Mouse (Mus musculus) liver, adult 2 months (tissue): ENCODE results near the gene Myl6b. TPM values are rescaled to one million over a fixed set of nuclear protein-coding genes. Genes with fewer than 3 reads are reported as not detected.
A peak's percentile ranks its signal among the peaks of the same experiment; 100 is the strongest.

ENCODE experiments used
- DNase-seq: peaks from one replicate; pipeline ENCODE4 v3.0.0-alpha.2; 2011; ENCODE audit warnings: low read depth, low spot score; ENCODE audit errors: extremely low read depth
- H3K27ac ChIP-seq: fragments of 200-500 bp; replicated peaks from 2 replicates; pipeline ENCODE4 v1.5.1; 2012; ENCODE audit warnings: low read depth, mild to moderate bottlenecking, control low read depth, inconsistent platforms, low read length; ENCODE audit not compliant: insufficient read depth
- H3K27me3 ChIP-seq: fragments of 200-500 bp; 2 replicates; pipeline ENCODE4 v1.6.1; 2012; ENCODE audit warnings: mild to moderate bottlenecking, moderate library complexity, low read length, inconsistent platforms; ENCODE audit not compliant: control insufficient read depth, insufficient read depth
- H3K36me3 ChIP-seq: fragments of 200-500 bp; 2 replicates; pipeline ENCODE4 v1.6.1; 2012; ENCODE audit warnings: low read length, inconsistent platforms; ENCODE audit not compliant: control insufficient read depth, insufficient read depth
- H3K4me1 ChIP-seq: fragments of 200-500 bp; 2 replicates; pipeline ENCODE4 v1.6.1; 2011; ENCODE audit warnings: low read length; ENCODE audit not compliant: control insufficient read depth, insufficient read depth
- H3K4me3 ChIP-seq: fragments of 200-500 bp; 2 replicates; pipeline ENCODE4 v1.5.1; 2011; ENCODE audit warnings: low read depth, mild to moderate bottlenecking, control low read depth, low read length, moderate library complexity; ENCODE audit not compliant: insufficient read depth
- H3K79me2 ChIP-seq: fragments of 200-500 bp; 2 replicates; pipeline ENCODE4 v1.6.1; 2012; ENCODE audit warnings: inconsistent platforms, mild to moderate bottlenecking, low read length, moderate library complexity; ENCODE audit not compliant: control insufficient read depth, insufficient read depth
- H3K9ac ChIP-seq: fragments of 200-500 bp; 2 replicates; pipeline ENCODE4 v1.6.1; 2012; ENCODE audit warnings: low read depth, mild to moderate bottlenecking, control low read depth, inconsistent platforms, low read length
- CTCF ChIP-seq: fragments of 200-500 bp; IDR thresholded peaks from 2 replicates; pipeline ENCODE4 v1.5.1; 2011; ENCODE audit warnings: low read depth, low read length, control low read depth
- POLR2A ChIP-seq: fragments of 200-500 bp; IDR thresholded peaks from 2 replicates; pipeline ENCODE4 v1.6.1; 2011; ENCODE audit warnings: low read length, control low read depth; ENCODE audit not compliant: insufficient read depth; ENCODE audit errors: extremely low read depth
- WGBS: fragments of 180-500 bp; shearing (Covaris S2); methylation state at CpG from one replicate; pipeline ENCODE4 v1.1.7; 2018; 5-methylcytosine and 5-hydroxymethylcytosine counted together
- polyA plus RNA-seq: library from polyadenylated mRNA; depleted of rRNA; stranded (reverse); fragments of >200 nt; gene quantifications from 2 replicates; pipeline ENCODE4 v1.2.3, GENCODE M21; 2012; rRNA removed
- total RNA-seq: library from RNA; depleted of rRNA; stranded (reverse); fragments of >200 nt; gene quantifications from 2 replicates; pipeline ENCODE4 v1.2.3, GENCODE M21; 2014; rRNA removed

Myl6b gene
- total RNA-seq (0.28 and 0.47 TPM in 2 replicates), polyA plus RNA-seq (1.1 and 1.6 TPM in 2 replicates)

- 3% methylated on average over 27 of the region's 27 CpGs for WGBS
- no peaks in the 10 kb centered on the region for H3K36me3 ChIP-seq
- no peaks in the 10 kb centered on the region; the same call in 1 of the 2 replicates for H3K79me2 ChIP-seq
- H3K27me3 ChIP-seq, result no peaks in the 10 kb centered on the region
- peak within 1 kb of the TSS; percentile 96 for H3K27ac ChIP-seq
- peaks cover 22% of the 10 kb centered on the region for H3K4me1 ChIP-seq
- peak within 1 kb of the TSS; percentile 72 for H3K4me3 ChIP-seq
- DNase-seq, result peak; percentile 97
- peak within 1 kb of the TSS; percentile 71 for H3K9ac ChIP-seq
- TF ChIP-seq POLR2A, result no peak
- TF ChIP-seq CTCF, result no peak
Measured at GRCm38 (mm10) chr10:128498590-128498989, at the start of gene Myl6b. TSS of gene Myl6b (minus strand) at chr10:128498685.

- under 1% methylated on average over 50 of the region's 50 CpGs for WGBS
- Histone ChIP-seq H3K27ac (peak within 1 kb of the TSS; percentile 89), H3K36me3 (peaks cover 26% of the 10 kb centered on the region), H3K9ac (peak within 1 kb of the TSS; percentile 86), H3K79me2 (no peaks in the 10 kb centered on the region; the same call in 1 of the 2 replicates), H3K4me3 (peak within 1 kb of the TSS; percentile 80), H3K4me1 (peaks cover 5% of the 10 kb centered on the region; the same call in 1 of the 2 replicates), H3K27me3 (no peaks in the 10 kb centered on the region)
- TF ChIP-seq CTCF (peak; percentile 14; the same call in 1 of the 2 replicates), POLR2A (0 out of 2 replicates have a peak, but pooled peaks have one; percentile 31)
- DNase-seq, result peak; percentile 97
Measured at GRCm38 (mm10) chr10:128547361-128548032, 49.0 kb upstream of the Myl6b start, which contains the start of gene Zc3h10. TSS of gene Zc3h10 (minus strand) at chr10:128547774.

DNA sequence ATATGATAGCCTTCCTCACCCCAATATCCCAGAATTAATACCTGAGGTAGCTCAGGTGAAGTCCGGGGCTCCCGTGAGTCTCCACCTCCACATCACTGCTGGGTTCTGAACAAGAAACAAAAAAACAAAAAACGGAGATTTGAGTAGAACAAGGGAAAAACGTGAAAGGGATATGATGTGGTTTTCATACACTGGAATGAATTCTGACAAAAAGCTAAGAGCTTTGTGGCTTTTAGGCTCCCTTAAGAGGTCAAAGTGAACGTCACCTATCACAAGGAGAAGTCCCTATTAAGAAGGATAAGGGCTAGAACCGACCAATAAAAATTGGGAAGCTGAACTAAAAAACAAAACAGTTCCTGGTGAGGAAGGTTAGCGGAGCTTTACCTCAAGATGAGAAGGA, 48.3 kb upstream of the Myl6b start:
- TF ChIP-seq POLR2A (no peak), CTCF (no peak)
- no peaks in the 10 kb centered on the region; the same call in 1 of the 2 replicates for H3K79me2 ChIP-seq
- H3K36me3 ChIP-seq, result peaks cover 26% of the 10 kb centered on the region
- H3K4me1 ChIP-seq, result peaks cover 5% of the 10 kb centered on the region; the same call in 1 of the 2 replicates
- peak overlapping the region; percentile 80 for H3K4me3 ChIP-seq
- peak overlapping the region; percentile 76 for H3K9ac ChIP-seq
- DNase-seq, result no peak
- peak overlapping the region; percentile 89 for H3K27ac ChIP-seq
- WGBS, result 3% methylated on average over 7 of the region's 7 CpGs
- no peaks in the 10 kb centered on the region for H3K27me3 ChIP-seq

DNA sequence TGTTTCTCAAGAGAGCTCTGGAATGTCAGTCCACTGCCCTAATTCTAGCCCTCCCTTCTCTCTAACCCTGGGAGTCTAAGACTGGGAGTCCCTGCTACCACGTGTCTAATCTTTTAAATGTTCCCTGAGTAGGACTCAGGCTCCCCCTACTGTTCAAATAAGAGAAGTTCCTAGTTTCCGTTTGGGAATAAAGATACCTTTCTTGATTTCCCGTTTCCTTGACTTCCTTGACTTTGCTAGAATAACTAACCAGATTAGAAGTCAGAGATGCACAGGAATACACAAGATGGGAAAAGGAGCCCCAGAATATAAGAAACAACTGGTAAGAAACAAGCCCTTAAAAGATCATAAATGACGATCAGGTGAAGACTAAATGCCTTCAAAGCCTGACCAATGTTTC, 47.9 kb upstream of the Myl6b start:
- Histone ChIP-seq H3K27ac (0 out of 2 replicates have a peak overlapping the region, but pooled peaks have one; percentile 39), H3K36me3 (peaks cover 26% of the 10 kb centered on the region), H3K9ac (peak overlapping the region; percentile 28; the same call in 1 of the 2 replicates), H3K79me2 (no peaks in the 10 kb centered on the region; the same call in 1 of the 2 replicates), H3K4me3 (peak overlapping the region; percentile 80; the same call in 1 of the 2 replicates), H3K4me1 (peaks cover 5% of the 10 kb centered on the region; the same call in 1 of the 2 replicates), H3K27me3 (no peaks in the 10 kb centered on the region)
- 5% methylated on average over 4 of the region's 4 CpGs for WGBS
- peak; percentile 55 for DNase-seq
- TF ChIP-seq CTCF (no peak), POLR2A (no peak)

GRCm38 (mm10) chr10:128545570-128545898, 47.0 kb upstream of the Myl6b start:
- H3K4me3 ChIP-seq, result no peak overlapping the region
- no peak overlapping the region for H3K27ac ChIP-seq
- peaks cover 5% of the 10 kb centered on the region; the same call in 1 of the 2 replicates for H3K4me1 ChIP-seq
- H3K79me2 ChIP-seq, result no peaks in the 10 kb centered on the region; the same call in 1 of the 2 replicates
- no peaks in the 10 kb centered on the region for H3K27me3 ChIP-seq
- TF ChIP-seq CTCF (no peak), POLR2A (no peak)
- no peak for DNase-seq
- WGBS, result 88% methylated on average over 3 of the region's 3 CpGs
- H3K9ac ChIP-seq, result no peak overlapping the region
- peaks cover 26% of the 10 kb centered on the region for H3K36me3 ChIP-seq
